Mouse (Mus musculus) midbrain, embryonic 15.5 days (tissue): ENCODE results near the gene Cacna1c. TPM values are rescaled to one million over a fixed set of nuclear protein-coding genes. Genes with fewer than 3 reads are reported as not detected.

Experiments
- ATAC-seq: fragments of 200-750 bp; cut with Nextera tagmentation; replicated peaks from 2 replicates; pipeline ENCODE4 v1.8.0; 2017; ENCODE audit warnings: moderate TSS enrichment
- H3K27ac ChIP-seq: fragments of 300-500 bp; sonication (generic); 2 replicates; pipeline ENCODE4 v1.5.1; 2015; ENCODE audit warnings: mild to moderate bottlenecking, inconsistent platforms
- H3K27me3 ChIP-seq: fragments of 300-500 bp; sonication (generic); replicated peaks from 2 replicates; pipeline ENCODE4 v1.6.1; 2015; ENCODE audit warnings: inconsistent platforms
- H3K36me3 ChIP-seq: fragments of 300-500 bp; sonication (generic); replicated peaks from 2 replicates; pipeline ENCODE4 v1.6.1; 2015; ENCODE audit warnings: inconsistent platforms
- H3K4me1 ChIP-seq: fragments of 300-500 bp; sonication (generic); 2 replicates; pipeline ENCODE4 v1.6.1; 2015; ENCODE audit warnings: inconsistent platforms
- H3K4me2 ChIP-seq: fragments of 300-500 bp; sonication (generic); 2 replicates; pipeline ENCODE4 v1.6.1; 2015; ENCODE audit warnings: inconsistent platforms, mild to moderate bottlenecking, moderate library complexity
- H3K4me3 ChIP-seq: fragments of 300-500 bp; sonication (generic); 2 replicates; pipeline ENCODE4 v1.5.1; 2015; ENCODE audit warnings: mild to moderate bottlenecking, inconsistent platforms
- H3K9ac ChIP-seq: fragments of 300-500 bp; sonication (generic); 2 replicates; pipeline ENCODE4 v1.6.1; 2015; ENCODE audit warnings: mild to moderate bottlenecking, inconsistent platforms
- H3K9me3 ChIP-seq: fragments of 300-500 bp; sonication (generic); 2 replicates; pipeline ENCODE4 v1.6.1; 2016; ENCODE audit warnings: inconsistent platforms
- WGBS: fragments of 180-500 bp; shearing (Covaris S2); methylation state at CpG from one replicate; pipeline ENCODE4 v1.1.7; 2015; ENCODE audit warnings: mixed read lengths; 5-methylcytosine and 5-hydroxymethylcytosine counted together
- polyA plus RNA-seq: library from polyadenylated mRNA; unstranded; fragments of >200 nt; fragmentation: Nextera tagmentation; extraction: Ambion mirVana; gene quantifications from 2 replicates; pipeline ENCODE4 v1.2.1, GENCODE M21; 2015

Cacna1c gene
- 7.3 and 7.9 TPM in 2 replicates for polyA plus RNA-seq

GRCm38 (mm10) chr6:119196382-119197305 lies at the start of gene Cacna1c:
Gene Cacna1c (minus strand): TSS chr6:119196418.
- H3K27me3 ChIP-seq = no peaks in the 10 kb centered on the region
- no peak for ATAC-seq
- H3K9me3 ChIP-seq = no peaks in the 10 kb centered on the region
- H3K9ac ChIP-seq = no peak within 1 kb of the TSS
- no peak within 1 kb of the TSS for H3K4me2 ChIP-seq
- H3K36me3 ChIP-seq = peaks cover 13% of the 10 kb centered on the region
- H3K4me3 ChIP-seq = no peak within 1 kb of the TSS
- WGBS = 79% methylated on average over 17 of the region's 17 CpGs
- peaks cover 13% of the 10 kb centered on the region for H3K4me1 ChIP-seq
- no peak within 1 kb of the TSS for H3K27ac ChIP-seq

- Histone ChIP-seq H3K4me2 (no peak overlapping the region), H3K9ac (no peak overlapping the region), H3K36me3 (no peaks in the 10 kb centered on the region), H3K27me3 (no peaks in the 10 kb centered on the region), H3K9me3 (no peaks in the 10 kb centered on the region), H3K4me3 (no peak overlapping the region), H3K4me1 (0 out of 2 replicates have a peak, but pooled peaks cover 10% of the 10 kb centered on the region), H3K27ac (no peak overlapping the region)
- ATAC-seq = no peak
- 57% methylated on average over 21 of the region's 21 CpGs for WGBS
Measured at GRCm38 (mm10) chr6:119240871-119241705, 44.9 kb upstream of the Cacna1c start.

DNA sequence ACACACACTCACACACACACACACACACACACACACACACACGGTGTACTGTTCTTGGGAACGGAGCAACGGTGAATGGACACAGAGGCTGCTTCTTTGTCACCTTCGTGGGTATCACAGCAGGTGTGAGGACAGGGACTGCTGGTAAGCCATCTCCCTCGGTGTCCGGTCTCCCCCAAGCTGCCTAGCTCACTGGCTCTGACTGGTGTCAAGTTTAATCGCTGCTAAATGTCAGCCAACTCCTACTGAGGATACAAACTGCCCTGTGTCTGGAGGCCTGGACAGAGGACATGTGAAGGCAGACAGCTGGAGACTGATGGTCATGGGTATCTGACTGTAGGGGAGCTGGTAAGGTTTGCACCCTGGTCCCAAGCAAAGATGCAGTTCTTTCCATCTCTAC lies 44.0 kb upstream of the Cacna1c start:
- Histone ChIP-seq H3K4me3 (no peak overlapping the region), H3K27me3 (no peaks in the 10 kb centered on the region), H3K4me1 (0 out of 2 replicates have a peak, but pooled peaks cover 11% of the 10 kb centered on the region), H3K4me2 (no peak overlapping the region), H3K36me3 (no peaks in the 10 kb centered on the region), H3K9ac (no peak overlapping the region), H3K27ac (no peak overlapping the region), H3K9me3 (no peaks in the 10 kb centered on the region)
- WGBS = 82% methylated on average over 7 of the region's 7 CpGs
- no peak for ATAC-seq

DNA sequence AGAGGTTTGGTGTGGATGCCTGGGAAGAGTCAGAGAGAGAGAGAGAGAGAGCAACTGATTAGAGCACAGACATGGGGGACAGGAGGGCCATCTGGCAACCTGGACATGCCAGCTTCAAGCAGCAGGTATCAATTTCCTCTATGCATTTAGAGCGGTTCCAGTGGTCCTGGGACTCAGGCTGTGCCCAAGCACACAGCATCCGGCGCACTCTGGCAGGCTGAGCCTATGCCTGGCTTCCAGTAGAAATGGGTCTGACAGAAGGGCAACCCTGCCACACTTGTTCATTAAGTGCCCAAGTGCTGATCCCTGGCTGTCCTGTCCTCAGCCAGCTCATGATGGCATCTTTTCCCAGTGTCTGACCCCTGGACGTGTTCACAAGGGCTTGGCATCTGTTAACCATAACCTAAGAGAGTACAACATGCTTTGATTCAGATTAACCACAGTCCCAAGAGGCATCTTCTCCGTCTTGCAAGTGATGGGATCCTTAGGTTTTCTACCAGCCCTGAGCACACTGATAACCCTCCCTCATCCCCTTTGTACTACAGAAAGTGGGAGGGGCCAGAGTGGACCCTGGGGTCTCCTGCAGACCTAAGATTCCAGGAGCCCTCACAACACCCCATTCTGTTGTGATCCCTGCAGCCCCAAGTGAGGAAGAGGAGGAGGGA lies 43.3 kb upstream of the Cacna1c start:
- 82% methylated on average over 5 of the region's 5 CpGs for WGBS
- no peak overlapping the region for H3K9ac ChIP-seq
- H3K4me3 ChIP-seq = no peak overlapping the region
- H3K9me3 ChIP-seq = no peaks in the 10 kb centered on the region
- H3K27me3 ChIP-seq = no peaks in the 10 kb centered on the region
- H3K4me1 ChIP-seq = 0 out of 2 replicates have a peak, but pooled peaks cover 11% of the 10 kb centered on the region
- ATAC-seq = no peak
- no peak overlapping the region for H3K27ac ChIP-seq
- no peaks in the 10 kb centered on the region for H3K36me3 ChIP-seq
- H3K4me2 ChIP-seq = no peak overlapping the region

- no peaks in the 10 kb centered on the region for H3K36me3 ChIP-seq
- no peaks in the 10 kb centered on the region for H3K27me3 ChIP-seq
- peak overlapping the region; percentile 70 for H3K27ac ChIP-seq
- no peaks in the 10 kb centered on the region for H3K9me3 ChIP-seq
- 54% methylated on average over 8 of the region's 8 CpGs for WGBS
- H3K4me3 ChIP-seq = no peak overlapping the region
- no peak overlapping the region for H3K4me2 ChIP-seq
- ATAC-seq = peak; percentile 89
- no peak overlapping the region for H3K9ac ChIP-seq
- 0 out of 2 replicates have a peak, but pooled peaks cover 11% of the 10 kb centered on the region for H3K4me1 ChIP-seq
Measured at GRCm38 (mm10) chr6:119237427-119237989, 41.3 kb upstream of the Cacna1c start.

- ATAC-seq = no peak
- WGBS = 21% methylated on average over 1 of the region's 1 CpGs
- H3K4me2 ChIP-seq = no peak within 1 kb of the TSS
Measured at GRCm38 (mm10) chr6:119236241-119236640, 40.0 kb upstream of the Cacna1c start, which contains the start of gene Cacna2d4. Gene Cacna2d4 (plus strand): TSS chr6:119236526.

DNA sequence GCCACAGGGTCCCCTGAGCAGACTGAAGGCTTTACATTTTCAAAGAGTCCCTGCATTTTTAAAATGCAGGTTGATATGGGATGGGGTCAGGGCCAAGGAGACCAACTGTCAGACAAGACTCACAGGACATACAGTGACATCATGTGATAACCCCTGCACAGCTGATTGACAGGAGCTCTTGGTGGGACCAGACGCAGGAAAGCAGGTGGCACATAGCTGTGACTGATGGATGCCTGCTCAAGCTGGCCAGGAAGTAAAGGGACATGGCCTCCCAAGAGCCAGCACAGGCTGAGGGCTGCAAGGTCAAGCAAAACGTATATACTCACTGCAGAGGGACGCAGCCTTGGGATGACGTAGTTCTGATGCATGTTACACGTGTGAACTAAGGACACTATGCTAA lies 39.2 kb upstream of the Cacna1c start:
- H3K9ac ChIP-seq = no peak overlapping the region
- 82% methylated on average over 5 of the region's 5 CpGs for WGBS
- no peak for ATAC-seq
- no peaks in the 10 kb centered on the region for H3K27me3 ChIP-seq
- no peak overlapping the region for H3K4me3 ChIP-seq
- H3K9me3 ChIP-seq = no peaks in the 10 kb centered on the region
- H3K27ac ChIP-seq = no peak overlapping the region
- H3K4me2 ChIP-seq = no peak overlapping the region
- 0 out of 2 replicates have a peak, but pooled peaks cover 11% of the 10 kb centered on the region for H3K4me1 ChIP-seq
- no peaks in the 10 kb centered on the region for H3K36me3 ChIP-seq

More at GRCm38 (mm10) chr6:119236241-119236640, 40.0 kb upstream of the Cacna1c start, which contains the start of gene Cacna2d4:
- Histone ChIP-seq H3K27me3 (no peaks in the 10 kb centered on the region), H3K4me3 (no peak within 1 kb of the TSS), H3K27ac (peak within 1 kb of the TSS; percentile 27; the same call in 1 of the 2 replicates), H3K4me1 (0 out of 2 replicates have a peak, but pooled peaks cover 11% of the 10 kb centered on the region), H3K36me3 (no peaks in the 10 kb centered on the region), H3K9me3 (no peaks in the 10 kb centered on the region), H3K9ac (no peak within 1 kb of the TSS)

DNA sequence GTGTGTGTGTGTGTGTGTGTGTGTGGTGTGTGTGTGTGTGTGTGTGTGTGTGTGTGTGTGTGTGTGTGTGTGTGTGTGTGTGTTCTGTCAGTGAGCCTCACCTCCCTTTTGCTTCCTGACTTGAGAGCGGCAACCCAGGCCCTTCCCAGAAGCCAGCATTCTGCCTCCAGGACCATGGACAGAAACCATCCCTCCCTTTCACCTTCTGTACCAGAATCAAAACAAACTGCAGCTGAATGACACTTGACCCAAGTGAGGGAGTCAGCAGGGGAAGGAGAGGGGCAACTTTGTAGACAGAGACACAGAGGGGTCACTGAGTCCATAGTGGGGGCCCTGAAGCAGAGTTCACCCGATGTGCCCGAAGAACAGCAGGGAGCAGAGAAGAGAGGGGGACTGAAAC lies 36.8 kb upstream of the Cacna1c start:
- Histone ChIP-seq H3K4me2 (no peak overlapping the region), H3K4me3 (no peak overlapping the region), H3K27ac (no peak overlapping the region), H3K9ac (no peak overlapping the region), H3K36me3 (no peaks in the 10 kb centered on the region), H3K9me3 (no peaks in the 10 kb centered on the region), H3K27me3 (no peaks in the 10 kb centered on the region), H3K4me1 (0 out of 2 replicates have a peak, but pooled peaks cover 11% of the 10 kb centered on the region)
- ATAC-seq = no peak
- WGBS = 60% methylated on average over 3 of the region's 3 CpGs

- Histone ChIP-seq H3K4me3 (no peak overlapping the region), H3K27me3 (no peaks in the 10 kb centered on the region), H3K27ac (no peak overlapping the region), H3K9me3 (no peaks in the 10 kb centered on the region), H3K4me1 (peaks cover 9% of the 10 kb centered on the region; the same call in 1 of the 2 replicates), H3K4me2 (no peak overlapping the region), H3K9ac (no peak overlapping the region), H3K36me3 (no peaks in the 10 kb centered on the region)
- 82% methylated on average over 11 of the region's 11 CpGs for WGBS
- no peak for ATAC-seq
Measured at GRCm38 (mm10) chr6:119228861-119229603, 32.8 kb upstream of the Cacna1c start.

- peaks cover 10% of the 10 kb centered on the region; the same call in 1 of the 2 replicates for H3K4me1 ChIP-seq
- H3K27ac ChIP-seq = no peak overlapping the region
- H3K27me3 ChIP-seq = no peaks in the 10 kb centered on the region
- no peaks in the 10 kb centered on the region for H3K36me3 ChIP-seq
- H3K9me3 ChIP-seq = no peaks in the 10 kb centered on the region
- H3K9ac ChIP-seq = no peak overlapping the region
- 92% methylated on average over 8 of the region's 8 CpGs for WGBS
- H3K4me2 ChIP-seq = no peak overlapping the region
- ATAC-seq = no peak
- no peak overlapping the region for H3K4me3 ChIP-seq
Measured at GRCm38 (mm10) chr6:119227001-119227400, 30.8 kb upstream of the Cacna1c start.

DNA sequence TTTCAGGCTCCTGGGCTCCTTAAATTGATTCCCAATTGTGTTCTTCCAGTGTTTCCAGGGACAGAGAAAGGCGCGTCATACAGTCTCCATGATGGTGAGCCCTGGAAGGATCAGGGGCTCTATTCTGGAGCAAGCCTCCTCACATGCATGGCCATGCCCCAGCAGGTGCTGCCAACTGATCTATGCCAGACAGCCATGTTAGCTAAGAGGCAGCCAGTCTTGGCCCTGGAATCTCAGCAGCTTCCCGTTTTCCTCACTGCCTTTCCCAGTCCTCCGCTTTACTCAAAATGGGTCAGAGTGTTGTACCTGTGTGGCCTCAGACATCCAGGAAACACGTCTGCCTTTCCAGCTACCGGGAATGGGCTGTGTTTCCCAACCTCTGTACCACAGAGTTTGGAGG lies 29.5 kb upstream of the Cacna1c start:
- H3K27ac ChIP-seq = no peak overlapping the region
- no peaks in the 10 kb centered on the region for H3K9me3 ChIP-seq
- H3K27me3 ChIP-seq = no peaks in the 10 kb centered on the region
- no peak overlapping the region for H3K4me2 ChIP-seq
- no peak for ATAC-seq
- 89% methylated on average over 6 of the region's 6 CpGs for WGBS
- peaks cover 10% of the 10 kb centered on the region; the same call in 1 of the 2 replicates for H3K4me1 ChIP-seq
- no peak overlapping the region for H3K9ac ChIP-seq
- no peaks in the 10 kb centered on the region for H3K36me3 ChIP-seq
- no peak overlapping the region for H3K4me3 ChIP-seq
